Mouse (Mus musculus) stomach, embryonic 16.5 days (tissue): ENCODE measurements at regions not wholly inside any gene's neighbourhood (a gene's known extent, or its start where the extent isn't known, plus 50 kb on each side); places are given as distances from the start of the nearest gene placed in this dataset.

ENCODE experiments used
- ATAC-seq: fragments of 200-750 bp; cut with Nextera tagmentation; 2 replicates; pipeline ENCODE4 v1.8.0; 2017; ENCODE audit warnings: moderate number of reproducible peaks, moderate TSS enrichment; ENCODE audit not compliant: insufficient read depth, low FRiP score
- H3K27ac ChIP-seq: fragments of 300-500 bp; sonication (generic); 2 replicates; pipeline ENCODE4 v1.5.1; 2014; ENCODE audit warnings: low read length
- H3K27me3 ChIP-seq: fragments of 300-500 bp; sonication (generic); 2 replicates; pipeline ENCODE4 v1.6.1; 2014; ENCODE audit warnings: low read length, control low read depth, mixed read lengths; ENCODE audit not compliant: control insufficient read depth, insufficient read depth
- H3K36me3 ChIP-seq: fragments of 300-500 bp; sonication (generic); 2 replicates; pipeline ENCODE4 v1.6.1; 2014; ENCODE audit warnings: low read length; ENCODE audit not compliant: control insufficient read depth, insufficient read depth
- H3K4me1 ChIP-seq: fragments of 300-500 bp; sonication (generic); 2 replicates; pipeline ENCODE4 v1.6.1; 2014; ENCODE audit warnings: low read length, control low read depth, mixed read lengths; ENCODE audit not compliant: control insufficient read depth, insufficient read depth
- H3K4me2 ChIP-seq: fragments of 300-500 bp; sonication (generic); 2 replicates; pipeline ENCODE4 v1.6.1; 2014; ENCODE audit warnings: low read depth, low read length, mixed read lengths
- H3K4me3 ChIP-seq: fragments of 300-500 bp; sonication (generic); replicated peaks from 2 replicates; pipeline ENCODE4 v1.5.1; 2014; ENCODE audit warnings: mild to moderate bottlenecking, low read length
- H3K9ac ChIP-seq: fragments of 300-500 bp; sonication (generic); 2 replicates; pipeline ENCODE4 v1.6.1; 2014; ENCODE audit warnings: low read length
- H3K9me3 ChIP-seq: fragments of 300-500 bp; sonication (generic); replicated peaks from 2 replicates; pipeline ENCODE4 v1.6.1; 2016; ENCODE audit warnings: low read length, control low read depth; ENCODE audit not compliant: control insufficient read depth
- WGBS: fragments of 180-500 bp; shearing (Covaris S2); extraction: QIAGEN DNeasy Blood & Tissue Kit; methylation state at CpG from one replicate; pipeline ENCODE4 v1.1.7; 2014; 5-methylcytosine and 5-hydroxymethylcytosine counted together

DNA sequence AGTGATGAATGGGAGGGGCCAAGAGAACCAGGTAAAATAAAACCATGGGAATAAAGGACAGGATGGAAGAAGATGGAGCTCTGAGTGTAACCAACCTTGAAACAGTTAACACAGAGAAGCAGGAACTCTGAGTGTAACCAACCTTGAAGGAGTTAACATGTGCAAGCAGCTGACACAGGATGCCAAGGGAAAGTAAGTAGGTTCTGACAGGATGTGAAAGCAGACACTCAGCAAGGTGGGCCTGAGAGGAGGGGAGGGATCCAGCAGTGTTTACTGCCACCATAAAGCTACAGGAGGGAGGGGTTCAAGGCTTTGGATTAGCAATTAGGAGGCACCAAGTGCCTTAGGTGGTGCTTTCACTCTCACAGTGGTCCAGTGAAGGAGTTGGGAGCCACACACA, 213.3 kb downstream of the Gm21750 start:
- H3K4me2 ChIP-seq, result no peak overlapping the region
- ATAC-seq, result no peak
- no peaks in the 10 kb centered on the region for H3K9me3 ChIP-seq
- no peak overlapping the region for H3K27ac ChIP-seq
- H3K27me3 ChIP-seq, result no peaks in the 10 kb centered on the region
- no peaks in the 10 kb centered on the region for H3K36me3 ChIP-seq
- no peaks in the 10 kb centered on the region for H3K4me1 ChIP-seq
- H3K9ac ChIP-seq, result no peak overlapping the region
- H3K4me3 ChIP-seq, result no peak overlapping the region

DNA sequence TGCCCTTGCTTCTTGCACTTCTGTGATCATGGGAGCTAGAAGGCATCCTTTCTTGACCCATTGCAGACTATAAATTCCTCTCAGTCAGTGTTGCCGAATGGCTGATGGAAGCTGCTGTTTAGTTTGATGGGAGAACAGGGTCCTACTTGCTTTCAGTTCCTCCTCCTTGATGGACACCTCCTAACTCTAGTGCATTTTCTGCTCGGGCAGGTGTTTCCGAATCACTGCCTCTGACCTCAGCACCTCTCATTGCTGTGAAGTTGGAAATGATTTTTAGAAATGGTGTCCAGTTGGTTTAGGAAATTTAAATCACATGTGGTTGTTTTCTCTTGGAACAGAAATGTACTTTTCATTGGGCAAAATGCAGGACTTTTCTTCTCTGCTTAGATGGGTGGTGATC, 214.9 kb downstream of the Gm21750 start:
- no peaks in the 10 kb centered on the region for H3K9me3 ChIP-seq
- H3K4me2 ChIP-seq, result no peak overlapping the region
- WGBS, result 77% methylated on average over 3 of the region's 3 CpGs
- no peaks in the 10 kb centered on the region for H3K27me3 ChIP-seq
- no peak overlapping the region for H3K9ac ChIP-seq
- ATAC-seq, result no peak
- no peaks in the 10 kb centered on the region for H3K36me3 ChIP-seq
- H3K4me1 ChIP-seq, result no peaks in the 10 kb centered on the region
- H3K27ac ChIP-seq, result no peak overlapping the region
- H3K4me3 ChIP-seq, result no peak overlapping the region

- Histone ChIP-seq H3K27me3 (no peaks in the 10 kb centered on the region), H3K9ac (no peak overlapping the region), H3K4me1 (no peaks in the 10 kb centered on the region), H3K27ac (no peak overlapping the region), H3K4me3 (no peak overlapping the region), H3K4me2 (no peak overlapping the region), H3K36me3 (no peaks in the 10 kb centered on the region), H3K9me3 (no peaks in the 10 kb centered on the region)
- no peak for ATAC-seq
- 77% methylated on average over 1 of the region's 1 CpGs for WGBS
These were observed 217.2 kb downstream of the Gm21750 start for GRCm38 (mm10) chr14:73878267-73878666.

DNA sequence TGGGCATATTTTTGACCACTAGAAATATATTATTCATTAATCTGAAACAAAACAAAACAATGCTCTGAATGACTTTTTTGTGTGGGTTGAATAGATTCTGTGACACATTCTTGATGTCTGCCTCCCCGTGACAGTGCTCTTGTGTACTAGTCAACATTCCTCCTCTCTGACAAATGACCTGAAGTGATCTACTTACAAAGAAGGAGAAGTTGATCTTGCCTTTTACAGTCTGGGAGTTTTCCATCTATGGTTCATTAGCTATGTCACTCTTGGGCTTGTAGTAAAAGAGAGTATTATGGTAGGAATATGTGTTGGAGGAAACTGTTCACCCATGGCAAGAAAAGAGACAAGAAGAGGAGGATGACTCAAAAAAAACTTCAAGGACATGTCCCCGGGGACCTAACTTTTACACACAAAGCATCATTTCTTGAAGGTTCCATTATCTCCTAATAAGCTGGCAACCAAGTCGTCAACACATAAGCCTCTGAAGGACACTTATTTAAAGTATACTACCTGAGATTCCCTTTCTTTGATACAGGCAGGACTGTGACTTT, 217.9 kb downstream of the Gm21750 start:
- WGBS, result 77% methylated on average over 3 of the region's 3 CpGs

GRCm38 (mm10) chr14:73891451-73891850, 230.4 kb downstream of the Gm21750 start:
- Histone ChIP-seq H3K4me2 (no peak overlapping the region), H3K4me1 (no peaks in the 10 kb centered on the region), H3K27me3 (no peaks in the 10 kb centered on the region), H3K27ac (no peak overlapping the region), H3K9me3 (no peaks in the 10 kb centered on the region), H3K36me3 (no peaks in the 10 kb centered on the region), H3K4me3 (no peak overlapping the region), H3K9ac (no peak overlapping the region)
- 71% methylated on average over 2 of the region's 2 CpGs for WGBS
- ATAC-seq, result no peak

More for the DNA sequence above, 217.9 kb downstream of the Gm21750 start:
- no peak for ATAC-seq
- Histone ChIP-seq H3K4me2 (no peak overlapping the region), H3K27ac (no peak overlapping the region), H3K27me3 (no peaks in the 10 kb centered on the region), H3K4me3 (no peak overlapping the region), H3K4me1 (no peaks in the 10 kb centered on the region), H3K9me3 (no peaks in the 10 kb centered on the region), H3K36me3 (no peaks in the 10 kb centered on the region), H3K9ac (no peak overlapping the region)

DNA sequence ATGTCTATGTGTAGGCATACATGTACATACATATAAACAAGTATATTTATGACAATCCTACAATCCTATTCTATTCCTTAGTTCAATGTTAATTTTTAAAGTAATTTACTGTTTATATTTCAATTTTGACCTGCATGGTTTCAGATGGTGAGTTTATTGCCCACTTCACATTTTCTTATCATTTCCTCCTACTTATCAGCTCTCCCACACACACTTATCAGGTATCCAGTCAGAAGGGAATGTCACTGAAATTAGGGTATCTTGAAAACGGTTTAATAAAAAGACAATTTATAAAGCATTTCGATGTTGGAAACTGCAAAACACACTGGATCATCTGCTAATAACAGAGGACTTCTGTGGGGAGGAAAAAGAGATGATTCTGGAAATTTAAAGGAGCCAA, 233.8 kb downstream of the Gm21750 start:
- H3K9me3 ChIP-seq, result no peaks in the 10 kb centered on the region
- H3K27me3 ChIP-seq, result no peaks in the 10 kb centered on the region
- no peak overlapping the region for H3K9ac ChIP-seq
- no peak for ATAC-seq
- WGBS, result 72% methylated on average over 2 of the region's 2 CpGs
- no peaks in the 10 kb centered on the region for H3K36me3 ChIP-seq
- no peaks in the 10 kb centered on the region for H3K4me1 ChIP-seq
- no peak overlapping the region for H3K4me2 ChIP-seq
- H3K27ac ChIP-seq, result no peak overlapping the region
- H3K4me3 ChIP-seq, result no peak overlapping the region

DNA sequence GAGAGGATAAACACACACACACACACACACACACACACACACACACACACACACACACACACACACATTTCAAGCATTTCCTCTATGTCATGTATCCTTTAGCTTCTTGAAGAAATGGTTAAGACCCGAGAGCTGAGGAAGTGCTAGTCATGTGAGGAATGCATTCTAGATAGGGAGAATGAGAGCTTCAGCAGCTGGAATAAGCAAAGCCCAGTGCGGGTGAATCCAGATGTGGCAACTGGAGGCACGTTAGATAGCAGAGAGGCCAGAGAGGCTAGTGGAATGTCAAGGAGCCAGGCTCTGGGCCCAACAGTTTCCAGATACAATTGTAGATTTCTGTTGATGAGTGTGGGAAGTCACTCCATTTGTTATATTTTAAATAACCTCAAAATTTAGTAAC, 234.2 kb downstream of the Gm21750 start:
- Histone ChIP-seq H3K27ac (no peak overlapping the region), H3K27me3 (no peaks in the 10 kb centered on the region), H3K9me3 (no peaks in the 10 kb centered on the region), H3K4me1 (no peaks in the 10 kb centered on the region), H3K36me3 (no peaks in the 10 kb centered on the region), H3K9ac (no peak overlapping the region), H3K4me2 (no peak overlapping the region), H3K4me3 (no peak overlapping the region)
- 35% methylated on average over 3 of the region's 3 CpGs for WGBS
- no peak for ATAC-seq

- Histone ChIP-seq H3K4me1 (no peaks in the 10 kb centered on the region), H3K9me3 (no peaks in the 10 kb centered on the region), H3K36me3 (no peaks in the 10 kb centered on the region), H3K27ac (no peak overlapping the region), H3K27me3 (no peaks in the 10 kb centered on the region), H3K4me2 (no peak overlapping the region), H3K9ac (no peak overlapping the region), H3K4me3 (no peak overlapping the region)
- ATAC-seq, result no peak
These were observed 238.1 kb downstream of the Gm21750 start for GRCm38 (mm10) chr14:73899078-73899477.

DNA sequence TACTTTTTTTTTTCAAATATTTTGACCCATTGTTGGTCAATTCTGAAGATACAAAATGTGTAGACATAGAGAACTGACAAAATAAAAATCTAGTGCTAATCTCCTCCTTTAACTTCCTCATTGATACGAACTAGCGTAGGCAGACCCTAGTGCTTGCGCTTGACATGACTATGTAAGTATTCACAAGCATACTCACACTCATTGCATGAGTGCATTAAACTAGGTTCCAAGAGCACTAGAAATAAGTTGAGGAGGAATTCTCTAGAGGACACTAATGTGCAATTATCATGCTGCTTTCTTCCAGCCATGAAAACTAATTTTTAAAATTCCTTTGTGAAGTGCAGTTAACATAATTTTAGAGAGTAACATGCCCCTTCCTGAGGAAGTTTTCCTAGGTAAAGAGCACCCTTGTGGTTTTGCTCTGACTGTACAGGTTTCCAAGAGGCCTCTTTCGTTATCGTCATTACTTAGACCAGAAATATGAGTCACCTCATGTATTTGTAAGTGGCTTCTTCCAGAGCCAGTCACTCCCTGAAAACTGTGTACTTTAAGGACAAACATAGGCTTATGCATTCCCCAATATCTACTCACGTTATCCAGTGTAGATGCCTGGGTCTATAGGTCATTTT, 241.2 kb downstream of the Gm21750 start:
- Histone ChIP-seq H3K4me2 (no peak overlapping the region), H3K36me3 (no peaks in the 10 kb centered on the region), H3K4me1 (no peaks in the 10 kb centered on the region), H3K9ac (no peak overlapping the region), H3K4me3 (no peak overlapping the region), H3K27me3 (no peaks in the 10 kb centered on the region), H3K27ac (no peak overlapping the region), H3K9me3 (no peaks in the 10 kb centered on the region)
- WGBS, result 77% methylated on average over 6 of the region's 6 CpGs
- no peak for ATAC-seq
